Mouse (Mus musculus): ENCODE measurements around the gene Tiparp. TPM values are rescaled to one million over a fixed set of nuclear protein-coding genes. Genes with fewer than 3 reads are reported as not detected.

Gene Tiparp
- 23.6 TPM for polyA plus RNA-seq (2015; fragmentation: Illumina TruSeq; extraction: RNeasy Lipid Tissue Mini Kit (QIAGEN cat#74804); ENCODE audit: insufficient read depth, low replicate concordance)

DNA sequence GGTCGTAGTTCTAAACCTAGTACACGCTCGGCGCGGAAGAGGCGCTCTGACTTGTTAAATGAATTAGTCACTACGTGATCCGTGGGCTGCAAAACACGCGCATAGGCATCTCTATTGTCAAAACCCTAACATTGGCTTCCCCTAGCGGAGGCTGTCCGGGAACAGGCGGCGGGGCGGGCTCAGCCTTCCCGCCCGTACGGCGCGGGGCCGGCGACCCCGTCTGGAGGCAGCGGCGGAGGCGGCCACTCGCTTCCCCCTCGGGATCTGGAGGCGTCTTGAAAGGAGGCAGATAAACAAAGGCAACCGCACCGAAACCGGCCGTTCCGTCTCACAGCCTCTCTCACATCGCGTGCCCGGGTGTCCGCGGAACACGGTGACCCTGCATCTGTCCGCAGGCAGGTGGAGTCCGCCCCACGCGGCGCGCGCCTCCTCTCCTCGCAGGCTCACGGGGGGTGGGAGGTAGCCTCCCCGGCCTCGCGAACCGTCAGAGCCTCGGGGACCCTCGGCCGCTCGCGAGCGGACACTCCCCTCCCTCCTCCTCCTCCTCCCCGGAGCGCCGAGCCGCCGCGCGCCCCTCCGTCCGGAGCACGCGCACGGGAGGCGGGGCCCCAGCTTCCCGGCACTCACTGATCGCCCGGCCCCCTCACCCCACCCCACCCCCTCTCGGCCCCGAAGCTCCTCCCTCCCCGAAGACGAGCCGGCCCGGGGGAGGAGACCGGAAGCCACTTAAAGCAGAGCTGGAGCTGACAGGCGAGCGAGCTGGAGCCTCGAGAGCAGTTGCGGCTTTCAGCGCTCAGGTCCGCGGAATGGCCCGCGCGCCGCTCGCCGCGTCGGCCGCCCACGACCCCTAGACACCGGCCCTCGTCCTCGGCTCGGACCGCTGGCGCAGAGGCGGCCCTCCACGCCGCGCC, at the start of gene Tiparp:
Gene Tiparp, plus strand, starts transcription at position 720 of the 911 bp plus-strand sequence.

Other genes starting within 250 kb of the Tiparp start
- gene Ssr3, start 135.8 kb upstream of the Tiparp start, polyA plus RNA-seq (2015; fragmentation: Illumina TruSeq; extraction: RNeasy Lipid Tissue Mini Kit (QIAGEN cat#74804); ENCODE audit: insufficient read depth, low replicate concordance) = 180 TPM
- gene Lekr1, start 137.8 kb downstream of the Tiparp start, polyA plus RNA-seq (2015; fragmentation: Illumina TruSeq; extraction: RNeasy Lipid Tissue Mini Kit (QIAGEN cat#74804); ENCODE audit: insufficient read depth, low replicate concordance) = 2.7 TPM